Mouse (Mus musculus) midbrain, embryonic 15.5 days (tissue): ENCODE data around the gene Snx1. TPM values are rescaled to one million over a fixed set of nuclear protein-coding genes. Genes with fewer than 3 reads are reported as not detected.

Experiments used
- ATAC-seq: fragments of 200-750 bp; cut with Nextera tagmentation; replicated peaks from 2 replicates; pipeline ENCODE4 v1.8.0; 2017; ENCODE audit warnings: moderate TSS enrichment
- H3K27ac ChIP-seq: fragments of 300-500 bp; sonication (generic); 2 replicates; pipeline ENCODE4 v1.5.1; 2015; ENCODE audit warnings: mild to moderate bottlenecking, inconsistent platforms
- H3K27me3 ChIP-seq: fragments of 300-500 bp; sonication (generic); replicated peaks from 2 replicates; pipeline ENCODE4 v1.6.1; 2015; ENCODE audit warnings: inconsistent platforms
- H3K36me3 ChIP-seq: fragments of 300-500 bp; sonication (generic); replicated peaks from 2 replicates; pipeline ENCODE4 v1.6.1; 2015; ENCODE audit warnings: inconsistent platforms
- H3K4me1 ChIP-seq: fragments of 300-500 bp; sonication (generic); 2 replicates; pipeline ENCODE4 v1.6.1; 2015; ENCODE audit warnings: inconsistent platforms
- H3K4me2 ChIP-seq: fragments of 300-500 bp; sonication (generic); 2 replicates; pipeline ENCODE4 v1.6.1; 2015; ENCODE audit warnings: inconsistent platforms, mild to moderate bottlenecking, moderate library complexity
- H3K4me3 ChIP-seq: fragments of 300-500 bp; sonication (generic); 2 replicates; pipeline ENCODE4 v1.5.1; 2015; ENCODE audit warnings: mild to moderate bottlenecking, inconsistent platforms
- H3K9ac ChIP-seq: fragments of 300-500 bp; sonication (generic); 2 replicates; pipeline ENCODE4 v1.6.1; 2015; ENCODE audit warnings: mild to moderate bottlenecking, inconsistent platforms
- H3K9me3 ChIP-seq: fragments of 300-500 bp; sonication (generic); 2 replicates; pipeline ENCODE4 v1.6.1; 2016; ENCODE audit warnings: inconsistent platforms
- WGBS: fragments of 180-500 bp; shearing (Covaris S2); methylation state at CpG from one replicate; pipeline ENCODE4 v1.1.7; 2015; ENCODE audit warnings: mixed read lengths; 5-methylcytosine and 5-hydroxymethylcytosine counted together
- polyA plus RNA-seq: library from polyadenylated mRNA; unstranded; fragments of >200 nt; fragmentation: Nextera tagmentation; extraction: Ambion mirVana; gene quantifications from 2 replicates; pipeline ENCODE4 v1.2.1, GENCODE M21; 2015

Snx1 gene
- polyA plus RNA-seq, 1 experiment from 2014 or later = 75.5 TPM

DNA sequence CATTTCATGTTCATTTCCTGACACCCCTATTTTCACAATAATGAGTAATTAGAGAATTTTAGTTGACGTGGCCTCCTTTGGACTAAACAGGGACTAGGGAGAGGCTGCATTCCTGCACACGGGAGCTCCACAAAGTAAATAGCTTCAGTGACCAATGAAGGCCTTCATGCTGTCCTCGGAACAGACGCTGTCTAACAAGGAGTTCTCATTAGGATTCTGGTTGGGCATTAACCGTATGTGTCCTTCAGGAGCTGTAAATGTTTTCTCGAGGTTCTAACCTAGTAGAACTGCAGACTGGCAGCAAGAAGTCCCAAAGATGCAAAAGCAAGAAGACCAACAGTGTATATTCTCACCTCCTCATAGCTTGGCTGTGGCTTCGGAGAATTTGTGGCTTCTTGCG, 21.2 kb downstream of the Snx1 start:
- H3K4me1 ChIP-seq = no peaks in the 10 kb centered on the region
- no peak overlapping the region for H3K27ac ChIP-seq
- no peak overlapping the region for H3K4me2 ChIP-seq
- ATAC-seq = no peak
- no peaks in the 10 kb centered on the region for H3K9me3 ChIP-seq
- WGBS = 90% methylated on average over 8 of the region's 8 CpGs
- no peak overlapping the region for H3K9ac ChIP-seq
- no peaks in the 10 kb centered on the region for H3K27me3 ChIP-seq
- H3K4me3 ChIP-seq = no peak overlapping the region
- H3K36me3 ChIP-seq = peaks cover 43% of the 10 kb centered on the region

DNA sequence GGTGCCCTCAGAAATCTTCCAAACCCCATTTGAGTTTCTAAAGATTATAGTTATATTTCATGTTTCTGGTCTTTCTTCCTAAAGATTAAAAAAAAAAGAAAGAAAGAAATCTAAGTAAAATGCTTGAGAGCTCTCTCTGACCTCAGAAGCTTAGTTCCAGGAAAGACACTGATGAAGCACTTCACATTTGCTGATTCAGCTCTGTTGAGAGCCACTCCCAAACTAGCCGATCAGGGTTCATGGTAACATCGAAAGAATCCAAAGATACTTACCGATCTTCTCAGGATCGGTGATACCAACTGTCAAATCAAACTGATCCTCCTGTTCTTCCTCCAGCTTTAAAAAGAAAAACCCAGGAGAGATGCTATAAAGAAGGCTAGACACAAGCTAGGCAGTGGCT, 21.8 kb downstream of the Snx1 start:
- no peak overlapping the region for H3K9ac ChIP-seq
- no peak overlapping the region for H3K27ac ChIP-seq
- H3K4me1 ChIP-seq = no peaks in the 10 kb centered on the region
- WGBS = 94% methylated on average over 4 of the region's 4 CpGs
- ATAC-seq = no peak
- no peak overlapping the region for H3K4me3 ChIP-seq
- H3K36me3 ChIP-seq = peaks cover 43% of the 10 kb centered on the region
- no peaks in the 10 kb centered on the region for H3K27me3 ChIP-seq
- no peak overlapping the region for H3K4me2 ChIP-seq
- no peaks in the 10 kb centered on the region for H3K9me3 ChIP-seq

DNA sequence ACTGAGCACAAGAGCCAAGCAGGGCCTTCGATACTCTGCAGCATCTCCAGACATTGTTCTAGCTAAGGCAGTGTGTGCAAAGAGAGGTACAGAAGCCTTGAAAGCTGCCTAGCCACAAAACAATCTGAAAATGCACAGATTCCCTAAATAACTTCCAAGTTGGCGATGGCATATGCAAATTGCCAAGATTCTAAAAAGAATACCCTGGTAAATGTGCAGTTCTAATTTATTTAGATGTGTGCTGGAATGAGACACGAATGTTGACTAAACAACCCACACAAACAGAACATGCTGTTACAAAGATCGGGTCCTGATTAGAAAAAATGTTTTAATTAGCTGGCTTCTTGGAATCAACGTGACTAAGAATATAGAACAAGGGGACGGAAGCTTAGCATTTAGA, 23.7 kb downstream of the Snx1 start:
- no peaks in the 10 kb centered on the region for H3K9me3 ChIP-seq
- no peak overlapping the region for H3K27ac ChIP-seq
- peaks cover 41% of the 10 kb centered on the region for H3K36me3 ChIP-seq
- 91% methylated on average over 6 of the region's 6 CpGs for WGBS
- no peak overlapping the region for H3K4me3 ChIP-seq
- no peak for ATAC-seq
- H3K9ac ChIP-seq = no peak overlapping the region
- H3K4me2 ChIP-seq = no peak overlapping the region
- no peaks in the 10 kb centered on the region for H3K27me3 ChIP-seq
- H3K4me1 ChIP-seq = no peaks in the 10 kb centered on the region

DNA sequence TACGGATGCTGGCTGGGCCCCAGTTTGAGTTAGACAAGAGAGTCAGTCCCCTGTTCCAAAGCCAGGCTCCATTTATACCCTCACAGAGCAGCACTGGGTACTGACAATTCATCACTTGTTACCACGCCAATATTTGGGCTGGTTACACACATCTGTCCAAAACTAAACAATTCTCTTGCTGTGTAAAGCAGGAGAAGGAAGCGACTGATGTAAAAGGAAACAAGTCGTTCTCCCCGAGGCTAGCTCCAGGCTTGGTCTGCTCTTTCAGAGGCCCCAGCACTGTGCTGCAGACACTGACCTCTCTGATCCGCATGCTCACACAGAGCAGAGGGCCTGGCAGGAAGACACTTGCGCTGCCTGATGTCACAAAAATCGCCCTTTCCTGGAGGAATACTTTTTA, 24.8 kb downstream of the Snx1 start:
- Histone ChIP-seq H3K9me3 (no peaks in the 10 kb centered on the region), H3K9ac (no peak overlapping the region), H3K27ac (no peak overlapping the region), H3K4me3 (no peak overlapping the region), H3K4me1 (no peaks in the 10 kb centered on the region), H3K36me3 (peaks cover 47% of the 10 kb centered on the region), H3K27me3 (no peaks in the 10 kb centered on the region), H3K4me2 (no peak overlapping the region)
- no peak for ATAC-seq
- WGBS = 88% methylated on average over 8 of the region's 8 CpGs

DNA sequence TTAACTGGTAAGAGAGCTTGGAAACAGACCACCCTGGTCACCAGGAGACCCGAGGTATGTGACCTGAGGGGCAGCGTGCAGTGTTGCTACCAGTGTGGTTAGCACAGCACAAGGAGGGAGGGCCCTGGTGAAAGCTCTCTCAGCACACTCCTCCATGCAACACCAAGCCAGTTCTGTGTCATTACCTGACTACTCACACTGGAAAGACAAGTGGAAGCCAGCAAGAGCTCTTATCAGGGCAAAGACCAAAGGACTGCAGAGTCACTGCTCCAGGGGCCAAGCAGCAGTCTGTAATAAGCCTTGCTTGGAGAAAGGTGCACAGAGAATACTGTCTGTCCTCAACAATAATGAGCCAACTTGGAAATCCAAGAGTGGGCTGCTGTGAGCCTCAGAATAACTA, 33.7 kb downstream of the Snx1 start:
- no peak overlapping the region for H3K4me2 ChIP-seq
- 86% methylated on average over 2 of the region's 2 CpGs for WGBS
- no peaks in the 10 kb centered on the region for H3K27me3 ChIP-seq
- no peaks in the 10 kb centered on the region for H3K9me3 ChIP-seq
- H3K4me1 ChIP-seq = no peaks in the 10 kb centered on the region
- no peak overlapping the region for H3K9ac ChIP-seq
- H3K4me3 ChIP-seq = no peak overlapping the region
- H3K27ac ChIP-seq = no peak overlapping the region
- peaks cover 69% of the 10 kb centered on the region for H3K36me3 ChIP-seq
- no peak for ATAC-seq

DNA sequence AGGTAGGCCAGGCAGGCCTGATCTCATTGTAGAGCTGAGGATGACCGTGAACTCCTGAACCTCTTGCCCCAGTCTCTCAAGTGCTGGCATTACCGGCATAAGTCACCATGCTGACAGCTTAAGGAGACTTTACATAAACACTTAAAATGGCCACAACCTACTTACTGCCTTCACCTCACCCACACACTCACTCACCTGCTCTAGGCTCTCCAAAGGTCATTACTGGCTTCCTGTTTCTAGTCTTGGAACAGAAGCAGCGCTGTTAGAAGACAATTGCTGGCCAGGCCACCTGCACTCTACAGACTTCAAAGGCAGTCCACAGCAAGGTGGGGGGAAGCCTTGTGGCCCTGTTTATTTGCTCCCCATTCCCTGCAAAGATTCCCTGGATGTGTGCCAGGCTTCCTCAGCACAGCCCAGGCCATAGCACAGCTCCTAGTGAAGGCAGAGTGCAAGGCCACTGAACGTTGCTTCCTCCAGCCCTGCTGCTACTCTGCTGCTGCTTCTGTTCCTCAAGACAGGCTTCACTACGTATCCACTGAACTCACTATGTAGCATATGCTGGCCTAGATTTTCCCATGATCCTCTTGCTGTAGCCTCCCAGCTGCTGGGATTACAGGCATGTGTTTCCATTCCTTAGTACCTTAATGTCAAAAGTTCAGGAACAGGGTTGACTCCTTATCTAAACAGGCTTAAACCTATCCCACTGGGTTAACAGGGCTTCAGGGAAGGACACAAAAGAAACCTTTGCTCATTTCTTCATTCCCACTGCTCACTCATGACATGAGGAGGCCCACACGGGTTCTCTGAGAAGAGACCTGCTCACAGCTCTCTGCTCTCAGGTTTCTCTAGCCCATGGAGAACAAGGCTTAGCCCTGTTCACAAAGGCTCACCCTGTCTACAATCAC, 34.8 kb downstream of the Snx1 start:
- no peaks in the 10 kb centered on the region for H3K4me1 ChIP-seq
- WGBS = 82% methylated on average over 6 of the region's 6 CpGs
- no peaks in the 10 kb centered on the region for H3K27me3 ChIP-seq
- no peak overlapping the region for H3K9ac ChIP-seq
- H3K9me3 ChIP-seq = no peaks in the 10 kb centered on the region
- H3K36me3 ChIP-seq = peaks cover 69% of the 10 kb centered on the region
- H3K27ac ChIP-seq = no peak overlapping the region
- H3K4me2 ChIP-seq = no peak overlapping the region
- ATAC-seq = no peak
- no peak overlapping the region for H3K4me3 ChIP-seq

DNA sequence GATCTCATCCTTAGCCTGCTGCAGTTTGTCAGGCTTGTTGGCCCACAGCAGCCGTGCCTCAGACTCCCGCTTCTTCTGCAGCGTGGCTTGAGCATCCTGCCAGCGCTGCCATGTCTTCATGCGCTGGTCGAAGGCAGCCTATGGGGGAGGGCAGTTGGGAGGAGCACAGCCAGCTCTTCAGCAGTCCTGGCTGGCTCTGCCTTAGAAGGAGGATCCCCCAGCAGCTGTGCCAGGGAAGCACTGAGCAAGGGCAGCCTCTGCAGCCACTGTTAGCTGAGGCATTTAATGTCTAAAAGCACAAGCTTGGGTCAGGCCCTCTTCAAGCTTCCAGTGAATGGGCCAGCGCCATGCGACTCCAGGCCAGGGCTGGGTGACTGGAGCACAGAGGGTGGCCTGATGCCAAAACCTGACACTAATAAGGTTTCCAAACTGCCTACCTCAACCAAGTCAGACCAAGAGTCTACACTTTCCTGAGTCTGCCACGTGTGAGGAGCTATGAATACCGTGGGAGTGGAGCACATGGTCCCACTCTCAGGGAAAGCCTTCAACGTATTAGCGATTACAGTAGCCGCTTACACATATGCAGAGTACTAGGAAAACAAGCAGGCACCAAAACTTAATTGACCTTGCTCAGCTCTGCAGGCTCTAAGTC, 35.7 kb downstream of the Snx1 start:
- Histone ChIP-seq H3K9ac (no peak overlapping the region), H3K36me3 (peaks cover 64% of the 10 kb centered on the region), H3K4me2 (no peak overlapping the region), H3K4me3 (no peak overlapping the region), H3K27ac (no peak overlapping the region), H3K4me1 (no peaks in the 10 kb centered on the region), H3K9me3 (no peaks in the 10 kb centered on the region), H3K27me3 (no peaks in the 10 kb centered on the region)
- 90% methylated on average over 13 of the region's 13 CpGs for WGBS
- no peak for ATAC-seq

DNA sequence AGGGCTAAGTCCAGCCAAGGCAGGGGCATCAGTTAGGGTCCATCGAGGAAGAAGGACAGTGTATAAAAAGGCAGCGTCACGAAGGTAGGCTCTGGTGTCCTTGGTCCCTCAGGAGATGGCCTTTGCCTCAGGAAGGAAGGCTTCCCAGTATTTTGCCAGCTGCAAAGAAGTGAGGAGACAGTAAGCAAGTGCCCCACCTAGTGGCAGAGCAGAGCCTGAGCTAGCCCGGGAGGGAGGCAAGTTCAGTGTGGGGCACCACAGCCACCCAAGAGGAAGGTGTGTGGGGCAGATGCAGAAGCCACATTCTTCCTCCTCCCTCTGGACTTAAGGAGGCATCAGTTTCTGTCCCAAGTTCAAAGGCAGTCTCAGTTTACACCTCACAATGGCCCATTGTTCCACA, 38.0 kb downstream of the Snx1 start:
- ATAC-seq = no peak
- Histone ChIP-seq H3K4me1 (no peaks in the 10 kb centered on the region), H3K27ac (no peak overlapping the region), H3K4me2 (no peak overlapping the region), H3K9me3 (no peaks in the 10 kb centered on the region), H3K27me3 (no peaks in the 10 kb centered on the region), H3K36me3 (peaks cover 48% of the 10 kb centered on the region), H3K4me3 (no peak overlapping the region), H3K9ac (no peak overlapping the region)
- 47% methylated on average over 4 of the region's 4 CpGs for WGBS

DNA sequence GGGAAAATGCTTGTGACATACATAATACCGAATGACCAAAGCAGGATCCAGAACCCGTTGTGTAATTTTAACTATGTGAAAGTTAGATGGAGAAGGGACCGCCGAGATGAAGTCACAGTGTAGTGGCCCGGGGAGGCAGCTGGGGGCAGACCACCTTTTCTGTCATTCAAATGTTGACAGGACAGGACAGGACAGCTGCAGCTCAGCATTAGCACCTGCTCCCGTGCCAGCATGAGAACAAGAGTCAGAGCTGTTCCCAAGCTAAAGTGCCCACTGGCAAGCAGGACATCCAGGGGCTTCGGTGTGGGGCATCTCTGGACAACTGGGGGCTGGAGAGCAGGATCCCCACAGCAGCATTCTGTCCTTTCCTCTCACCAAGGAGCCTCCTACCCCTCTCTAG, 39.3 kb downstream of the Snx1 start:
- WGBS = 97% methylated on average over 7 of the region's 7 CpGs
- no peaks in the 10 kb centered on the region for H3K27me3 ChIP-seq
- H3K4me1 ChIP-seq = no peaks in the 10 kb centered on the region
- no peak overlapping the region for H3K4me2 ChIP-seq
- no peak for ATAC-seq
- peaks cover 38% of the 10 kb centered on the region for H3K36me3 ChIP-seq
- H3K9me3 ChIP-seq = no peaks in the 10 kb centered on the region
- no peak overlapping the region for H3K4me3 ChIP-seq
- no peak overlapping the region for H3K9ac ChIP-seq
- no peak overlapping the region for H3K27ac ChIP-seq

DNA sequence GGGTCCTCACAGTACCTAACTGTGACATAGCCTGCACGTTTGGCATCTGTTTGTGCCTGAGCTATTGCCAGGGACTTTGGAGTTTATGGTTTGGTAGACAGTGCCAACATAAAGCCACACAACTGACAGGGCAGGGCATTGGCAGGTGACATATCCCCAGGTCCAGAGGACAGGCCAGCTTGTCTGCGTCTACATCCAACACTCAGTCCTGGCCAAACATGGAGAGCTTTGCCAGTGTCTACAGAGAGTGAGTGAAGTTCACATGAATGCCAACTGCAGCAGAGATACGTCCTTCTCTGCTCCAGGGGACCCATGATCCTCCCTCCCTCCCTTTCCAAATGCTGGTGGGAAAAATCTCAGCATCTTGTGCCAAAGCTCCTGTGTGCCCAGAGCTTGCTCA, 42.2 kb downstream of the Snx1 start:
- Histone ChIP-seq H3K27ac (no peak overlapping the region), H3K9me3 (no peaks in the 10 kb centered on the region), H3K4me1 (no peaks in the 10 kb centered on the region), H3K36me3 (peaks cover 21% of the 10 kb centered on the region), H3K4me2 (no peak overlapping the region), H3K4me3 (no peak overlapping the region), H3K9ac (no peak overlapping the region), H3K27me3 (no peaks in the 10 kb centered on the region)
- WGBS = 88% methylated on average over 3 of the region's 3 CpGs
- ATAC-seq = no peak

DNA sequence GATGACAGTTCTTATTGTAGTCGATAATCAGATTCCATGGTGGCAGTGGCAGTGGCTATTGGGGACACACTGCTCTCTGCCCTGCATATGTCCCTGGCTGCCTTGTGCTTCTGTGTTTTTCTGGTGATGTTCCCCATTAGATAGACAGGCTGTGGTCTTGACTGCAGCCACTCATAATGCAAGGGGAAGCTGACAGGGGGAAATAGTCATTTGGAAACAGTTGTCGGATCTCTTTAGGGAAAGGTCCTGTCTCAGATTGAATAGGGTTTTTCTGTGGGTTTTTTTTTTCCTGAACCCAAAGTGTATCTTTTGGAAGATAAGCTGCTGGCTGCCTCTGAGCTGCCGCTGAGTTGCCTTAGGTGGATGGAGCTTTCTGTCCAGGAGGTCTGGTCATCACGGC, 44.4 kb downstream of the Snx1 start:
- H3K9me3 ChIP-seq = no peaks in the 10 kb centered on the region
- WGBS = 90% methylated on average over 4 of the region's 4 CpGs
- no peak for ATAC-seq
- no peak overlapping the region for H3K4me2 ChIP-seq
- no peaks in the 10 kb centered on the region for H3K27me3 ChIP-seq
- no peak overlapping the region for H3K27ac ChIP-seq
- no peak overlapping the region for H3K9ac ChIP-seq
- 0 out of 2 replicates have a peak, but pooled peaks cover 2% of the 10 kb centered on the region for H3K36me3 ChIP-seq
- H3K4me3 ChIP-seq = no peak overlapping the region
- H3K4me1 ChIP-seq = peaks cover 4% of the 10 kb centered on the region; the same call in 1 of the 2 replicates

DNA sequence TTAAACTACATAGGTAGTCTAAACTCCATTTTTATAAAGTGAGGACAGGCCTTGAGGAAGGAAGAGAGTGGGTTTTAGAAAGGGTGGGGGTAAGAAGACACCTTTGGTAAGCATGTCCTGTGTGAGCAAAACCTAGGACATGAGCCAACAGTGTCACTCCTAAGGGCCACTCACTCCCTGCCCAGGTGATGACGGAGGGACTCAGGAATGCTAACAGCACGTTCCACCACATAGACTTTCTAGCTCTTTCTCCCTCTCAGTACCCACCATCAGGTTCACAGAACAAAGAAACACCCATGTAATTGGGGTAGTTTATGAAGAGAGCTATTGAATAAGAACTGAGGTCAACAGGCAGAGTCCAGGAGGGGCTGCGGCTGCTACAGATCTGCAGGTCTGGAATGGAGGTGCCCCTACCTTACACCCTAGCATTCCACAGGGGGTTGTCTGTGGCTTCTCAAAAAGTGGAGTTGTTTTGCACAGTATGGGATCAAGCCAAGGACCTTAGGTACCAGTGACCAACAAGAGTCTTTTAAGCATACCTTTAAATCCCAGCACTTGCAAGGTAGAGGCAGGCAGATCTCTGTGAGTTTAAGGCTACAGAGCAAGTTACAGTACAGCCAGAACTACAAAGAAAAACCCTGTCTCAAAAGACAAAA, 45.5 kb downstream of the Snx1 start:
- Histone ChIP-seq H3K4me3 (no peak overlapping the region), H3K4me2 (no peak overlapping the region), H3K27me3 (no peaks in the 10 kb centered on the region), H3K4me1 (peaks cover 4% of the 10 kb centered on the region; the same call in 1 of the 2 replicates), H3K36me3 (no peaks in the 10 kb centered on the region), H3K9ac (no peak overlapping the region), H3K27ac (no peak overlapping the region), H3K9me3 (no peaks in the 10 kb centered on the region)
- no peak for ATAC-seq
- WGBS = 83% methylated on average over 3 of the region's 3 CpGs
